Mouse (Mus musculus) liver, embryonic 13.5 days (tissue): ENCODE data around the gene Irx2. TPM values are rescaled to one million over a fixed set of nuclear protein-coding genes. Genes with fewer than 3 reads are reported as not detected.

Experiments used
- ATAC-seq: fragments of 200-750 bp; cut with Nextera tagmentation; 2 replicates; pipeline ENCODE4 v1.8.0; 2017; ENCODE audit warnings: low read depth, mild to moderate bottlenecking, moderate number of reproducible peaks, moderate library complexity
- DNase-seq: peaks from one replicate; pipeline ENCODE4 v3.0.0; 2022
- H3K27ac ChIP-seq: fragments of 300-500 bp; sonication (generic); 2 replicates; pipeline ENCODE4 v1.5.1; 2015; ENCODE audit warnings: moderate library complexity, mild to moderate bottlenecking, inconsistent platforms
- H3K27me3 ChIP-seq: fragments of 300-500 bp; sonication (generic); 2 replicates; pipeline ENCODE4 v1.6.1; 2015; ENCODE audit warnings: mild to moderate bottlenecking, inconsistent platforms
- H3K36me3 ChIP-seq: fragments of 300-500 bp; sonication (generic); 2 replicates; pipeline ENCODE4 v1.6.1; 2015; ENCODE audit warnings: mild to moderate bottlenecking, inconsistent platforms
- H3K4me1 ChIP-seq: fragments of 300-500 bp; sonication (generic); replicated peaks from 2 replicates; pipeline ENCODE4 v1.6.1; 2015; ENCODE audit warnings: inconsistent platforms
- H3K4me2 ChIP-seq: fragments of 300-500 bp; sonication (generic); 2 replicates; pipeline ENCODE4 v1.6.1; 2015; ENCODE audit warnings: inconsistent platforms, mild to moderate bottlenecking, moderate library complexity
- H3K4me3 ChIP-seq: fragments of 300-500 bp; sonication (generic); replicated peaks from 2 replicates; pipeline ENCODE4 v1.5.1; 2015; ENCODE audit warnings: mild to moderate bottlenecking, inconsistent platforms
- H3K9ac ChIP-seq: fragments of 300-500 bp; sonication (generic); 2 replicates; pipeline ENCODE4 v1.6.1; 2015; ENCODE audit warnings: mild to moderate bottlenecking, inconsistent platforms
- H3K9me3 ChIP-seq: fragments of 300-500 bp; sonication (generic); replicated peaks from 2 replicates; pipeline ENCODE4 v1.6.1; 2016; ENCODE audit warnings: inconsistent platforms
- WGBS: fragments of 180-500 bp; shearing (Covaris S2); methylation state at CpG from one replicate; pipeline ENCODE4 v1.1.7; 2015; ENCODE audit not compliant: insufficient replicate concordance; 5-methylcytosine and 5-hydroxymethylcytosine counted together
- polyA plus RNA-seq: library from polyadenylated mRNA; unstranded; fragments of >200 nt; fragmentation: Nextera tagmentation; extraction: Ambion mirVana; gene quantifications from 2 replicates; pipeline ENCODE4 v1.2.1, GENCODE M21; 2015

The Irx2 gene
- polyA plus RNA-seq: 0.25 and 0.49 TPM in 2 replicates

- no peak within 1 kb of the TSS for H3K9ac ChIP-seq
- peak; percentile 83 for ATAC-seq
These were observed at the start of gene Irx2 for GRCm38 (mm10) chr13:72628462-72628916. TSS of gene Irx2 (plus strand) at chr13:72628820.

GRCm38 (mm10) chr13:72581276-72581675 lies 47.3 kb upstream of the Irx2 start:
- no peaks in the 10 kb centered on the region for H3K36me3 ChIP-seq
- DNase-seq (no peak), ATAC-seq (no peak)
- H3K4me3 ChIP-seq: no peak overlapping the region
- no peak overlapping the region for H3K4me2 ChIP-seq
- no peaks in the 10 kb centered on the region for H3K27me3 ChIP-seq
- no peak overlapping the region for H3K9ac ChIP-seq
- no peak overlapping the region for H3K27ac ChIP-seq
- 61% methylated on average over 2 of the region's 2 CpGs for WGBS
- H3K9me3 ChIP-seq: no peaks in the 10 kb centered on the region
- H3K4me1 ChIP-seq: no peaks in the 10 kb centered on the region

More at GRCm38 (mm10) chr13:72628462-72628916, at the start of gene Irx2:
- Histone ChIP-seq H3K9me3 (no peaks in the 10 kb centered on the region), H3K4me2 (peak within 1 kb of the TSS; percentile 66), H3K4me1 (peaks cover 8% of the 10 kb centered on the region; the same call in 1 of the 2 replicates), H3K27me3 (peaks cover 99% of the 10 kb centered on the region), H3K27ac (no peak within 1 kb of the TSS), H3K36me3 (no peaks in the 10 kb centered on the region), H3K4me3 (peak within 1 kb of the TSS; percentile 50)
- peak; percentile 31 for DNase-seq
- under 1% methylated on average over 41 of the region's 45 CpGs for WGBS

GRCm38 (mm10) chr13:72592526-72592925 lies 36.1 kb upstream of the Irx2 start:
- no peak overlapping the region for H3K4me2 ChIP-seq
- no peak overlapping the region for H3K27ac ChIP-seq
- H3K9me3 ChIP-seq: no peaks in the 10 kb centered on the region
- no peaks in the 10 kb centered on the region for H3K4me1 ChIP-seq
- WGBS: 44% methylated on average over 4 of the region's 4 CpGs
- no peak for DNase-seq
- H3K27me3 ChIP-seq: no peaks in the 10 kb centered on the region
- no peak overlapping the region for H3K4me3 ChIP-seq
- H3K9ac ChIP-seq: no peak overlapping the region
- no peaks in the 10 kb centered on the region for H3K36me3 ChIP-seq
- ATAC-seq: no peak

GRCm38 (mm10) chr13:72593310-72593709 lies 35.3 kb upstream of the Irx2 start:
- no peak overlapping the region for H3K9ac ChIP-seq
- H3K4me2 ChIP-seq: no peak overlapping the region
- H3K36me3 ChIP-seq: no peaks in the 10 kb centered on the region
- 69% methylated on average over 6 of the region's 6 CpGs for WGBS
- H3K27me3 ChIP-seq: no peaks in the 10 kb centered on the region
- no peak overlapping the region for H3K4me3 ChIP-seq
- no peak for ATAC-seq
- no peak overlapping the region for H3K27ac ChIP-seq
- no peak for DNase-seq
- H3K9me3 ChIP-seq: no peaks in the 10 kb centered on the region
- no peaks in the 10 kb centered on the region for H3K4me1 ChIP-seq

GRCm38 (mm10) chr13:72593710-72594111 lies 34.9 kb upstream of the Irx2 start:
- WGBS: 46% methylated on average over 4 of the region's 4 CpGs
- no peaks in the 10 kb centered on the region for H3K4me1 ChIP-seq
- H3K9me3 ChIP-seq: no peaks in the 10 kb centered on the region
- H3K27ac ChIP-seq: no peak overlapping the region
- no peak overlapping the region for H3K4me3 ChIP-seq
- H3K4me2 ChIP-seq: no peak overlapping the region
- H3K9ac ChIP-seq: no peak overlapping the region
- H3K27me3 ChIP-seq: no peaks in the 10 kb centered on the region
- ATAC-seq (no peak), DNase-seq (no peak)
- no peaks in the 10 kb centered on the region for H3K36me3 ChIP-seq

- DNase-seq: no peak
- whole genome bisulfite sequencing: 63% methylated on average over 3 of the region's 3 CpGs
These were observed 29.4 kb upstream of the Irx2 start for GRCm38 (mm10) chr13:72599254-72599653.

GRCm38 (mm10) chr13:72608706-72609105 lies 19.9 kb upstream of the Irx2 start:
- H3K9ac ChIP-seq: no peak overlapping the region
- no peaks in the 10 kb centered on the region for H3K27me3 ChIP-seq
- H3K27ac ChIP-seq: no peak overlapping the region
- no peak for ATAC-seq
- H3K9me3 ChIP-seq: no peaks in the 10 kb centered on the region
- no peaks in the 10 kb centered on the region for H3K4me1 ChIP-seq
- no peak overlapping the region for H3K4me3 ChIP-seq
- H3K36me3 ChIP-seq: no peaks in the 10 kb centered on the region
- WGBS: 56% methylated on average over 16 of the region's 16 CpGs
- no peak overlapping the region for H3K4me2 ChIP-seq
- no peak for DNase-seq

More at GRCm38 (mm10) chr13:72599254-72599653, 29.4 kb upstream of the Irx2 start:
- Histone ChIP-seq H3K9me3 (no peaks in the 10 kb centered on the region), H3K4me2 (no peak overlapping the region), H3K9ac (no peak overlapping the region), H3K36me3 (no peaks in the 10 kb centered on the region), H3K27me3 (no peaks in the 10 kb centered on the region), H3K4me3 (no peak overlapping the region), H3K4me1 (no peaks in the 10 kb centered on the region), H3K27ac (no peak overlapping the region)
- no peak for ATAC-seq

- H3K27ac ChIP-seq: no peak overlapping the region
- H3K9ac ChIP-seq: no peak overlapping the region
- no peak overlapping the region for H3K4me3 ChIP-seq
- no peak overlapping the region for H3K4me2 ChIP-seq
- no peak for DNase-seq
- H3K36me3 ChIP-seq: no peaks in the 10 kb centered on the region
- 62% methylated on average over 2 of the region's 2 CpGs for WGBS
- no peaks in the 10 kb centered on the region for H3K4me1 ChIP-seq
- no peaks in the 10 kb centered on the region for H3K9me3 ChIP-seq
- no peaks in the 10 kb centered on the region for H3K27me3 ChIP-seq
- no peak for ATAC-seq
These were observed 18.3 kb upstream of the Irx2 start for GRCm38 (mm10) chr13:72610277-72610676.

GRCm38 (mm10) chr13:72623926-72624846 lies 4.4 kb upstream of the Irx2 start:
- 2% methylated on average over 46 of the region's 46 CpGs for WGBS
- no peak for DNase-seq

GRCm38 (mm10) chr13:72624847-72625170 lies 3.8 kb upstream of the Irx2 start:
- H3K4me2 ChIP-seq: peak overlapping the region; percentile 43
- peak overlapping the region; percentile 23 for H3K4me3 ChIP-seq
- ATAC-seq (no peak), DNase-seq (no peak)
- no peaks in the 10 kb centered on the region for H3K36me3 ChIP-seq
- peaks cover 8% of the 10 kb centered on the region; the same call in 1 of the 2 replicates for H3K4me1 ChIP-seq
- 3% methylated on average over 6 of the region's 6 CpGs for WGBS
- H3K27ac ChIP-seq: no peak overlapping the region
- peaks cover 90% of the 10 kb centered on the region for H3K27me3 ChIP-seq
- H3K9ac ChIP-seq: no peak overlapping the region
- H3K9me3 ChIP-seq: no peaks in the 10 kb centered on the region

More at GRCm38 (mm10) chr13:72623926-72624846, 4.4 kb upstream of the Irx2 start:
- no peaks in the 10 kb centered on the region for H3K36me3 ChIP-seq
- peaks cover 88% of the 10 kb centered on the region for H3K27me3 ChIP-seq
- H3K9ac ChIP-seq: no peak overlapping the region
- H3K4me3 ChIP-seq: peak overlapping the region; percentile 23
- H3K9me3 ChIP-seq: no peaks in the 10 kb centered on the region
- H3K4me1 ChIP-seq: peaks cover 8% of the 10 kb centered on the region; the same call in 1 of the 2 replicates
- ATAC-seq: no peak
- no peak overlapping the region for H3K27ac ChIP-seq
- peak overlapping the region; percentile 43 for H3K4me2 ChIP-seq

- Histone ChIP-seq H3K27me3 (peaks cover 96% of the 10 kb centered on the region), H3K36me3 (no peaks in the 10 kb centered on the region), H3K27ac (no peak overlapping the region), H3K9ac (no peak overlapping the region), H3K4me1 (peaks cover 8% of the 10 kb centered on the region; the same call in 1 of the 2 replicates), H3K9me3 (no peaks in the 10 kb centered on the region), H3K4me3 (no peak overlapping the region), H3K4me2 (no peak overlapping the region)
- DNase-seq (no peak), ATAC-seq (no peak)
- WGBS: 7% methylated on average over 28 of the region's 28 CpGs
These were observed 3.2 kb upstream of the Irx2 start for GRCm38 (mm10) chr13:72625236-72625950.
